Mouse (Mus musculus): ENCODE measurements around the gene Sec14l4.

DNA sequence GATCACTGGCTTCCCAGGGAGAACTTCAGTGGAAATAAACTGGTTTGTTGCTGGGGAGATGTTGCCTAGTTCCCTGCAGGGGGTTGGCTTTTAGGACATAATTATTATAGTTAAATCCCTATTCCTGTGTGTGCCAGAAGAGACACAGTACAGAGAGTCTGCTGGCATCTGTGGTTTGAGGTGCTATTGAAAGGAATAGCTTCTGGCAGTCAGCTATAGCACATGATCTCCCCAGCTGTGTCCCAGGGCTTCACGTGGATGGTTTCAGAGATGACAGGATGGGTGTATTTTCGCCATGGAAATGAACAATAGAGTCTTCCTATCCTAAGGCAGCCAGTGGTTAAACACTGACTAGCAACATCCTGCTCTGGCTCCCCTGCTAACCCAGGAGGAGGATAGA is 56.0 kb downstream of the Sec14l4 start:
- TF ChIP-seq CTCF (IDR thresholded peaks at IDR 0.05; ENCODE audit: extremely low read depth, insufficient read depth, insufficient read length, insufficient replicate concordance) (no peak), POLR2A (IDR thresholded peaks at IDR 0.05; ENCODE audit: low read depth, low read length) (no peak)

All from spleen, adult 2 months (tissue).